Mouse (Mus musculus) E14TG2a.4 (cell line): Measurements from ENCODE around the gene 4931409K22Rik.

Experiments used
- H3K27me3 ChIP-seq: 2 replicates; pipeline ENCODE4 v1.6.1; 2014; ENCODE audit warnings: low read length, control low read depth; ENCODE audit not compliant: insufficient read depth
- H3K36me3 ChIP-seq: 2 replicates; pipeline ENCODE4 v1.6.1; 2014; ENCODE audit warnings: low read length, control low read depth; ENCODE audit not compliant: insufficient read depth
- H3K4me1 ChIP-seq: replicated peaks from 2 replicates; pipeline ENCODE4 v1.6.1; 2014; ENCODE audit warnings: low read depth, low read length, control low read depth
- H3K4me3 ChIP-seq: replicated peaks from 2 replicates; pipeline ENCODE4 v1.5.1; 2014; ENCODE audit warnings: mild to moderate bottlenecking, low read length
- H3K9me3 ChIP-seq: 2 replicates; pipeline ENCODE4 v1.6.1; 2014; ENCODE audit warnings: low read length, control low read depth
- CTCF ChIP-seq: conservative IDR thresholded peaks from 2 replicates; pipeline ENCODE4 v1.5.1; 2014; ENCODE audit warnings: low read length
- NANOG ChIP-seq: IDR thresholded peaks from 2 replicates; pipeline ENCODE4 v1.6.1; 2014; ENCODE audit warnings: borderline replicate concordance, low read length, mixed read lengths
- POU5F1 ChIP-seq: IDR thresholded peaks from 2 replicates; pipeline ENCODE4 v1.6.1; 2014; ENCODE audit warnings: low read length, borderline replicate concordance

4931409K22Rik gene

GRCm38 (mm10) chr5:24601911-24602750 is 45.5 kb upstream of the 4931409K22Rik start:
- peaks cover 79% of the 10 kb centered on the region for H3K4me1 ChIP-seq
- TF ChIP-seq CTCF, result no peak
- H3K36me3 ChIP-seq, result no peaks in the 10 kb centered on the region
- no peaks in the 10 kb centered on the region for H3K9me3 ChIP-seq
- H3K4me3 ChIP-seq, result peak overlapping the region; percentile 79
- H3K27me3 ChIP-seq, result peaks cover 86% of the 10 kb centered on the region

GRCm38 (mm10) chr5:24601071-24601835 is 44.6 kb upstream of the 4931409K22Rik start:
- H3K9me3 ChIP-seq, result no peaks in the 10 kb centered on the region
- peak overlapping the region; percentile 79 for H3K4me3 ChIP-seq
- peaks cover 80% of the 10 kb centered on the region for H3K4me1 ChIP-seq
- peaks cover 78% of the 10 kb centered on the region for H3K27me3 ChIP-seq
- TF ChIP-seq POU5F1 (no peak), CTCF (no peak), NANOG (no peak)
- H3K36me3 ChIP-seq, result no peaks in the 10 kb centered on the region

- H3K9me3 ChIP-seq, result no peaks in the 10 kb centered on the region
- TF ChIP-seq CTCF (no peak), POU5F1 (no peak), NANOG (no peak)
- peaks cover 78% of the 10 kb centered on the region for H3K4me1 ChIP-seq
- H3K36me3 ChIP-seq, result peaks cover 1% of the 10 kb centered on the region
- H3K27me3 ChIP-seq, result peaks cover 68% of the 10 kb centered on the region
- H3K4me3 ChIP-seq, result no peak overlapping the region
These were observed 43.6 kb upstream of the 4931409K22Rik start for GRCm38 (mm10) chr5:24600236-24600635.

GRCm38 (mm10) chr5:24599137-24599536 is 42.5 kb upstream of the 4931409K22Rik start:
- no peak for TF ChIP-seq NANOG
- no peak for TF ChIP-seq CTCF
- no peak for TF ChIP-seq POU5F1
- H3K36me3 ChIP-seq, result peaks cover 11% of the 10 kb centered on the region
- peak overlapping the region; percentile 83 for H3K4me3 ChIP-seq
- H3K4me1 ChIP-seq, result peaks cover 70% of the 10 kb centered on the region
- H3K9me3 ChIP-seq, result no peaks in the 10 kb centered on the region
- H3K27me3 ChIP-seq, result peaks cover 57% of the 10 kb centered on the region

- H3K27me3 ChIP-seq, result peaks cover 54% of the 10 kb centered on the region
- peaks cover 17% of the 10 kb centered on the region for H3K36me3 ChIP-seq
- H3K4me1 ChIP-seq, result peaks cover 69% of the 10 kb centered on the region
- no peaks in the 10 kb centered on the region for H3K9me3 ChIP-seq
- TF ChIP-seq NANOG (no peak), POU5F1 (no peak), CTCF (no peak)
- H3K4me3 ChIP-seq, result peak overlapping the region; percentile 83
These were observed 42.0 kb upstream of the 4931409K22Rik start for GRCm38 (mm10) chr5:24598570-24599006.

- no peak for TF ChIP-seq CTCF
- no peak for TF ChIP-seq POU5F1
- TF ChIP-seq NANOG, result no peak
- Histone ChIP-seq H3K4me3 (peak overlapping the region; percentile 83), H3K9me3 (no peaks in the 10 kb centered on the region), H3K36me3 (peaks cover 22% of the 10 kb centered on the region), H3K27me3 (peaks cover 53% of the 10 kb centered on the region), H3K4me1 (peaks cover 69% of the 10 kb centered on the region)
These were observed 41.4 kb upstream of the 4931409K22Rik start for GRCm38 (mm10) chr5:24597901-24598569.

- peaks cover 48% of the 10 kb centered on the region for H3K27me3 ChIP-seq
- no peaks in the 10 kb centered on the region for H3K9me3 ChIP-seq
- no peak overlapping the region for H3K4me3 ChIP-seq
- TF ChIP-seq CTCF (peak; percentile 79), POU5F1 (no peak)
- peaks cover 29% of the 10 kb centered on the region for H3K36me3 ChIP-seq
- H3K4me1 ChIP-seq, result peaks cover 70% of the 10 kb centered on the region
These were observed 40.7 kb upstream of the 4931409K22Rik start for GRCm38 (mm10) chr5:24597221-24597728.

GRCm38 (mm10) chr5:24596519-24597171 is 40.0 kb upstream of the 4931409K22Rik start:
- H3K9me3 ChIP-seq, result no peaks in the 10 kb centered on the region
- H3K36me3 ChIP-seq, result peaks cover 29% of the 10 kb centered on the region
- peaks cover 75% of the 10 kb centered on the region for H3K4me1 ChIP-seq
- H3K4me3 ChIP-seq, result 0 out of 2 replicates have a peak overlapping the region, but pooled peaks have one; percentile 17
- peaks cover 49% of the 10 kb centered on the region for H3K27me3 ChIP-seq
- TF ChIP-seq NANOG (no peak), CTCF (no peak), POU5F1 (no peak)
